Mouse (Mus musculus) c-Kit-positive CD71-positive TER-119-positive erythroid progenitor cells, embryonic 14.5 days (primary cell): ENCODE measurements around the gene Ftsj3.
"Not testable (repeated sequence)": the region's sequence is repeated elsewhere in the genome, so short reads cannot be mapped to it uniquely, and the experiment has no call there.

Source experiments
- DNase-seq: peaks from one replicate; pipeline ENCODE4 v3.0.0-alpha.2; 2013; ENCODE audit warnings: low spot score

The Ftsj3 gene

GRCm38 (mm10) chr11:106268326-106269059 is 12.6 kb upstream of the Ftsj3 start:
- DNase-seq, result no peak

DNA sequence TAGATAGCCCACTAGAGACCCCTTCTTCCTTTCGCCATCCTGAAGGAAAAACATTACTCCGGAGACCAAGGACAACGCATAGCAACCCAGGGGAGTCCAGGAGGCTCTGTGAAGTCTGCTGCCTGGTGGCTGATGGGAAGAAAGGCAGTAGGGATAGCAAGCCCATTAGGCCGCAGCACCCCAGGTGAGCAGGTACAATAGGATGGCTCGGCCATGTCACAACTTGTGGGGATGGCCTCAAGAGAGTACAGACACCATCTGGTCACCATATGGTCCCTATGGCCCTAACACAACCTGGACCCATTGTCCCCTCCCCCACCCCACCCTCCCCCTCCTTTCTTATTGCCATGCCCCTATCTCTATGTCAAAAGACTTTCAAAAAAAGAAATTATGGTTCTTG is 12.0 kb upstream of the Ftsj3 start:
- DNase-seq, result no peak

- DNase-seq, result no peak
Observed at GRCm38 (mm10) chr11:106267311-106267852, 11.5 kb upstream of the Ftsj3 start.

DNA sequence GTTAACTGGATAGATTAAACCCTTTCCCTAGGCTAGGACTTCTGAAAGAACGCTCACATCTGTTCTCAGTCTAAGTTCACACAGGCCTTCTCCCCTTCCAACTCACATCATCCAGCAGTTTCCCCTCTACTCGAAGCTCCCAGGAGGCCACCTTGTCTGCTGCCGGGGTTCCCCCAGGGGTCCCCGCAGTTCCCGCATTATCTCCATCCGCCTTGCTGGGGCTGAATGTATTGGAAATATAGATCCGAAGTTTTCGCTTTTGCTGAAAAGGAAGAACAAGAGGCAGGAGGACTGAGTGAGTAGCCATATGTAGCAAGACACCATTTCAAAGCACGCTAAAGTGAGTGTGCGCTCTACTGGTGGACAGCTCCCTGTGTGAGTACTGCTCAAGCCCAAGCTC is 10.6 kb upstream of the Ftsj3 start:
- DNase-seq, result no peak

DNA sequence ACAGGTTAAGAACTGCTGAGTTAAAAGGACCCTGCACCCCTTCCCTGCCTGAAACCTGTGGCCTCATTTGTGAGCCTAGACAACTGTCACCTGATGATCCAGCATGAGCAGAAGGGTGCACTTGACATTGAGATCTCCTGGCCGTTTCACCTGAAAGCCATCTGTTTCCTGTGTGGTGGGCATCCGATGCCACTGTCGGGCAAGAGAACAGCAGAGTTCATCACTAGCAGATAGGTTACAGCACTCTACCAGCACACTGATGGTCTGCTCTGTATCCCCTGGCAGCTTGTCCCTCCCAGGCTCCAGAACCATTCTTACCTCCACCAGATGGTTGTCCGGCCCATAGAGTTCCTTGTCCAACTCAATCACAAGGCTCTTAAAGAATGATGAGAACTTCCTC is 9.7 kb upstream of the Ftsj3 start:
- no peak for DNase-seq

GRCm38 (mm10) chr11:106264988-106265387 is 9.1 kb upstream of the Ftsj3 start:
- DNase-seq, result no peak

DNA sequence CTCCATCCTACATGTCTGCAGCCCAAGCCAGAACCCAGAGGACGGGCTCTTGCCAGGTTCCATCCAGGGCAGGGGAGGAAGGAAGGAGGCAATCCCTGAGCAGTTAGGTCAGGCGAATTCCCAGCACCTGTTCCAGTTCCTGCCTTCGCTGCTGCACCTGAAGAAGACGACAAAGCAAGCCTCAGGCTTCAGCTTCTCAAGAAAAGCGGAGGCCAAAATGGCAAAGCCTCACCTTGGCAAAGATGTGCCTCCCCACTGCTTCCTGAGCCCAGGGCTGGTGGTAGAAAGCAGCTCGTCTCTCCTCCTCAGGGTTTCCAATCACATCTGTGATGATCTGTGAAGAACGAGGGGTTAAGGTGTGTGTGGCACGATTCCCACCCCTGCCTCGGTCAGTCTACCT is 8.1 kb upstream of the Ftsj3 start:
- DNase-seq, result no peak

DNA sequence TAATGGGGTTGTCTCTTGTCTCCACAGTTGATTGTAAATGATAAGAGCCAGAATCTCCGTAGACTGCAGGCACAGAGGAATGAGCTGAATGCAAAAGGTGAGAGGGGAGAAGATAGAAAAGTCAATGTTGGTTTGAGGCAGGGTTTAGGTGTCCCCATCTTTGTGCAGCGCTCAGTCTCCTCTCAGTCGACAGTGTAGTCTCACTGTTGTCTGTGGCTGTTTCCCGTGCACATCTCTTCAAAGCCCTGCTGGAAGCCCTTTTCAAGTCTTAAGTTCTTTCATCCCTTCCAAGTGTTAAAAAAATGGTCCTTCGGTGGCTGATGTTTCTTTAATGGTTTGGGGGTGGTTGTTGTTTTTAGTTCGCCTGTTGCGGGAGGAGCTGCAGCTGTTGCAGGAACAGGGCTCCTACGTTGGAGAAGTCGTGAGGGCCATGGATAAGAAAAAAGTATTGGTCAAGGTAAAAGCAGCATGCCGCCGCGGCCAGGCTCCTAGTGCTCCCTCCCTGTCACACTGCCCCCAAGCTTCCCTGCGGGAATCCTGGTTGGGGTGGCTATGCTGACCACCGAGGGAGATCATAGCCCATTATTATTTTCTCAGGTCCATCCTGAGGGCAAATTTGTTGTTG is 5.1 kb upstream of the Ftsj3 start:
- DNase-seq, result no peak

DNA sequence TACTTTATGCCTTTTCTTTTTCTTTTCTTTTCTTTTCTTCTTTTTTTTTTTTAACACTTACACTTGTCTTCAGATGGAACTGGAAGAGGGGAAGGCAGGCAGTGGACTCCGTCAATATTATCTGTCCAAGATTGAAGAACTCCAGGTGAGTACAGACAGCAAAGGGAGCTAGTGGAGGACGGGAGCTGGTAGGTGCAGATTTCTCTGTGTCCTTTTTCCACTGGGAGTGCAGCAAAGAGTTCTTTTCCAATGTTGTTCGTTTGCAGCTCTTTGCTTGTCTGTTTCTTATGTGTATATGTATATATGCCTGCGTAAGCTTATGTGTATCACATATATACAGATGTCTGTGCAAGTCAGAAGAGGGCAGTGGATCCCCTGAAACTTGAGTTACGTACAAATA is 896 bp upstream of the Ftsj3 start:
- no peak for DNase-seq

DNA sequence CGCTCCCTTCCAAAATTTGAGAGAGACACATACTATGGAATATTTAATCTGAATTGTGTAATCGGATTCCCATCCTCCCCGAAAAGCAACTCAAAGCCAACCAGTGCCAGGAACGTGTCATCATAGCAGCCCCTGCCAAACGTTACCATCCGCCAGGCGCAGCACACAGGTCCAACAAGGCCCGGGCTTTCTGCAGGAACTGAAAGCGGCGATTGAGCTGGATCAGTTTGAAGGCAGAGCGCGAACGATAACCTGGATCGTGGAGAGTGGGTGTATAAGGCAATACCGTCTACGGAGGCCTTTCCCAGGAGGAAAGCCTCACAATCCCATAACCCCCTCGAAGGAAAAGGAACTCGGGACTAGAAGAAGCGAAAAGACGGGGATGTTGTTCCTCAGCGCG is 705 bp downstream of the Ftsj3 start:
- no peak for DNase-seq

GRCm38 (mm10) chr11:106254767-106255166 is 1.1 kb downstream of the Ftsj3 start:
- no peak for DNase-seq

DNA sequence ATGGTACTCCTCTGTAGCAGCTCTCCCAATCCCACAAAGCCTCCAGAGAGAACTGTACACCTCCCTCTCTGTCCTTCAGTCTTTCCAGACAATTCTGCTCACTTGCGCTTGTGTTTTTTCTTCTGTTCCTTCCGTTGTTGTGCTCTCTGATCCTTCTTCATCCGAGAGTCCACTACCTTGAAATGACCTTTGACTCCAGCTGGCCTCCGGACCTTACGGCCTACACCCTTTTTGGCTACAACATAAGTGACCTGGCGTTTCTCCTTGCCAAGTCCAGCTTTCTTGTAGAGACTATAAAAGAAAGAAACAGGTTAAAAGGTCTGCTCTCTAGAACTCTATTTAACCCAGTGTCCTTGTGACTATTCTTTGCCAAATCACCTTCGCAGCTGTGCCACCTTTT is 6.6 kb downstream of the Ftsj3 start:
- no peak for DNase-seq

GRCm38 (mm10) chr11:106246834-106247233 is 9.0 kb downstream of the Ftsj3 start:
- no peak for DNase-seq

DNA sequence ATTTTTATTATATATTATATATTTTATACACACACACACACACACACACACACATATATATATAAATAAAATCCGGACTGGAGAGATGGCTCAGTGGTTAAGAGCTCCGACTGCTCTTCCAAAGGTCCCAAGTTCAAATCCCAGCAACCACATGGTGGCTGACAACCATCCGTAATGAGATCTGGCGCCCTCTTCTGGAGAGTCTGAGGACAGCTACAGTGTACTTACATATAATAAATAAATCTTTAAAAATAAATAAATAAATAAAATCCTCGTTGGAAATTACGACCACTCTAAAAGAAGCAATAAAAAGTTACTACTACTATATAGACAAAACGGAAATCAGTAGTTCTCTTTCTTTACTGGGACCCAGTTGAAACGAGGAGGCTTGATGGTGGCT is 21.9 kb downstream of the Ftsj3 start:
- not testable (repeated sequence) for DNase-seq

DNA sequence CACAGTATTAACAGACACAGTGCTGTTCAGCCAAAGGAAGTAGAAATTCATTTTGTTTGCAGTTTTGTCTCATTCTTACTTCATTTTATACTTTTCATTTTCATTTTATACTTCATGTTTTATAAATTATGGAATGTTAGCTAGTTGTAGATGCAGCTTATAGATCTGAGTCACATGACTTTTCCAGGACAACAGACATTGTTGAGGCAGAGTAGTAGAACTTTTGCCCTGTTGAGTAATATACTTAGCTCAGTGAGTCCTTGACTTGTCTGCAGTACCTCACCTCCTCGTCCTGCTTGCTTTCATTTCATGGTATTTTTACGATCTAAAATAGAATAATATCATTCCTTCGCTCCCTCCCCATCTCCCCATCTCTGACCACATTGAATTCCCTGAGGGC is 35.3 kb downstream of the Ftsj3 start:
- no peak for DNase-seq

DNA sequence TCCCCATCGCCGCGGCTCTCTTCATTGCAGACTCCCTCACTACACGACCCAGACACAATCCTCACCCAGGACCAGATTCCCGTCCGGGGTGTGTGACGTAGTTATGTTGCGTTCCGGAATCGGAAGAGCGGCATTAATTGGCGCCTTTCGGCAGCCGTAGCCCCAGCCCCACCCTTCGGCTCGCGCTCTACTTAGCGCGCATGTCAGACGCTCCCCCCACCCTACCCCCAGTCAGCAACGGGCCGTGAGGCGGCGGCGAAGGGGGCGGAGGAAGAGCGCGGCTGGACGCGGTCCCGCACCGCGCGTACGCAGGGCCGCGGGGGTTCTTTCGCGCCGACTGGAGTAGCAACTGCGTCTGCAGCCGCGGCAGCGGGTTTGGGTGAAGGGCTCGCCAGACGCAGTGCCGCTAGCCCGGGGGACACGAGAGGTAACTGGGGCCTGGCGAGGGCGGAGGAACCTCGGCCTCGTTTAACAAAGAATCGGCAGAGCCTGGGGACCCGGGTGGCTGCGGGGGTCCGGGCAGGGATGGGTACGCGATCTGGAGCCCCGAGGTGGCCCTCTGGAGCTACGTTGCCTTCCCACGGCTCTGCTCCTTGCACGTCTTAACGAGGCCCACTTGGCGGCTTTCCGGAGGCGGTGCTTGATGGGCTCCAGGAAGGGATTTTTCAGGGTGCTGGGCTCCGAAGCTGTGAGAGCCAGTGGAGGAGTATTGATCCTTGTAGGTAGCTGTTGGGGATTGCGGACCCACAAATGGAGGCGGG is 39.0 kb downstream of the Ftsj3 start, which contains the start of gene Ddx42:
Gene Ddx42, plus strand, starts transcription at position 197 of the 761 bp plus-strand sequence.
- peak; percentile 93 for DNase-seq

DNA sequence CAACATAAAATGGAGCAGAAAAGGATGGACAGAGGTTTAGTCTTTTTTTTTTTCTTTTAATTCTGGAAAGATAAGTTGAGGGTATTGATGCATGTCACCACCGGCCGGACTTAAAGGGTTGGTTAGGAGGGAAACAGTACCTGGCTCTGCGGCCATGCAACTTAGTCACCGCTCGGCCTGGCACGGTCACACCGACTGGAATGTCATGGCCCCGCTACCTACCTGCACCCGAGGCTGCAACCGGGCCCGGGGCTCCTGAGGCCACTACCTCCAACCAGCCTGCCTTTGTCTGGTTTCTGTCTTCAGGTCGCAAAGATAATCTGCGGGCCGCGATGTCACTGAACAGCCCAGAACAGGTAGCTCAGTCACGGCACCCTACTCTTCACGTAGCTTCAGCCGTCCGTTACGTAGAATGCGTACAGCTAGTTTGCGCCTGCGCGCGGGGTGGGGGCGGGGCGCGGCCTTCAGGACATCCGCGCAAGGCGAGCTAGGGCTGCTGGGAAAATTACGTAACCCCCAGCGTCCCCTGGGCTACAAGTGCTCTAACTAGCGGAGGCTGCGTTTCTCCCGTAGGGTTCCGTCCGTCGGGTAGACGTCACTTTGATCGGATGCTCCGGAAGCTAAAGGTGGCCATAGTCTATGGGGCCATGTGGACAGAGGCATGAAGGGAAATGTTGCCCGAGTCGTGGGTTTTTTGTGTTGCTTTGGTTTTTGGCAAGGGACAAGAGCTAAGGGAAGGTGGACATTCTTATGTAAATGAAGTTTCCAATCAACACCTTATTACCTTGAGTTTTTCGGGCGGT is 39.8 kb downstream of the Ftsj3 start, which contains the start of gene Ccdc47:
Gene Ccdc47, minus strand, starts transcription at position 418 of the 803 bp plus-strand sequence.
- DNase-seq, result peak; percentile 96

DNA sequence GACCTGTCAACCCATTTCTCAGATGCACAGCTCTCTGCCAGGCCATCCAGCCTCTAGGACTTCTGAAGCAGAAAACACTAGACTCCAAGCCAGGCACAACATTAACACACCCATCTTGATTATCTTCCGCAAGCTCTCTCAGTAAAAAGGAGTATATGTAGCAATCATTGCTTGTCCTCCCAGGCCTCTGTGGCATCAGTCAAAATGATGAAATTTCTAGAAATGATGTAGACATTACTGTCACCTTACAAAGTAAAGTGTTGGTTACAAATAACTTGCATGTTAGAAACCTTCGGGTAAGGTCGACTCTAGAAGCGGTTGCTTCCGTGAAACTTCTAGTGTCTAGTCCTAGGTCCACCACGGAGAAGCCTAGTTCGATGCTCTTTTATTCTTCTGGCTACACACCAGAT is 40.4 kb downstream of the Ftsj3 start:
- peak; percentile 27 for DNase-seq

DNA sequence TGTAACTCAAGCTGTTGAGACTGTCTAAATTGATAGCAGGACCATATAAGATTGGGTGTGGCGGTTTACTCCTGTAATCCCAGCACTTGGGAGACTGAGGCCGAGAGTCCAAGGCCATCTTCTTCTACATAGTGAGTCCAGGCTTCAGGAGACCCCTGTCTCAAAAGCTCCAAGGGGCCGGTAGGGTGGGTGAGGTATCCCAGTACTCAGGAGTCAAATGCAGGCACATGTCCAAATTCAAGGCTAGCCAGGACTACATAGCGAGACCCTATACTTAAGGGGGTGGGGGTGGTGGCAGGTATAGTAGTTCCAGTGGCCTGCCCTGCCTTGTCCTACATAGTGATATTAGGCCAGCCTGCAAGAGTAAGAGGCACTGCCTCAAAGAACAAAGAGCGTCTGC is 41.0 kb downstream of the Ftsj3 start:
- no peak for DNase-seq

- no peak for DNase-seq
Observed at GRCm38 (mm10) chr11:106212771-106213170, 43.1 kb downstream of the Ftsj3 start.

DNA sequence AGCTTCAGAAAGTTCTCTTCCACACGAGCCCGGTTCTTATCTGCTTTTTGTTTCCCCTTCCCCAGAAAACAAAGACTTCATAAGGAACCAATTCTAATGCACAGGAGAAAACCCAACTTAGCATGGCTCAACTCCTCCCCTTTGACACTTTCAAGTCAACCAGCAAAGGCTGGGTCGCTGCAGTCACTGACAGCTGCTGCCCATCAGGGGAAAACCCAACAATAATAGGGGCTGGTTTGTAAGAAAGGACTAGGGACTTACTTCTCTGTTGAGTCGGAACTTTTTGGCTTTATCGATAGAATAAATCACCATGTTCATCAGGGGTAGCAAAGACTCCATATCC is 53.8 kb downstream of the Ftsj3 start, which contains the start of gene Strada:
Gene Strada, minus strand, starts transcription at position 46 of the 343 bp plus-strand sequence.
- no peak for DNase-seq
